Mouse (Mus musculus): ENCODE measurements around the gene Timm10. TPM values are rescaled to one million over a fixed set of nuclear protein-coding genes. Genes with fewer than 3 reads are reported as not detected.
A peak's percentile ranks its signal among the peaks of the same experiment; 100 is the strongest.

The Timm10 gene
- polyA plus RNA-seq, 1 experiment = 90.3 TPM

- 33% methylated on average over 3 of the region's 3 CpGs for WGBS
- TF ChIP-seq POLR2A (IDR thresholded peaks at IDR 0.05; ENCODE audit: low read depth, low read length) = no peak
- no peak for TF ChIP-seq CTCF (conservative IDR thresholded peaks at IDR 0.05; ENCODE audit: insufficient read depth, insufficient read length, low read depth, low read length)
- no peak for DNase-seq
- H3K36me3 ChIP-seq (ENCODE audit: control insufficient read depth, insufficient read depth, low read length) = no peaks in the 10 kb centered on the region
- no peak overlapping the region for H3K4me3 ChIP-seq (ENCODE audit: insufficient read depth, low read depth, low read length)
- H3K4me1 ChIP-seq (ENCODE audit: control insufficient read depth, insufficient read depth, low read length) = no peaks in the 10 kb centered on the region
- no peaks in the 10 kb centered on the region for H3K27me3 ChIP-seq (replicated peaks; ENCODE audit: control insufficient read depth, insufficient read depth, low read length)
- no peak overlapping the region for H3K27ac ChIP-seq (ENCODE audit: insufficient read depth, low read depth, low read length)
Observed at GRCm38 (mm10) chr2:84819861-84820260, 6.9 kb upstream of the Timm10 start.

- H3K27ac ChIP-seq (ENCODE audit: insufficient read depth, low read depth, low read length) = no peak within 1 kb of the TSS
- peaks cover 2% of the 10 kb centered on the region; the same call in 1 of the 2 replicates for H3K4me1 ChIP-seq (ENCODE audit: control insufficient read depth, insufficient read depth, low read length)
- WGBS = 38% methylated on average over 13 of the region's 13 CpGs
- TF ChIP-seq POLR2A (IDR thresholded peaks at IDR 0.05; ENCODE audit: low read depth, low read length) = no peak
- no peak for TF ChIP-seq CTCF (conservative IDR thresholded peaks at IDR 0.05; ENCODE audit: insufficient read depth, insufficient read length, low read depth, low read length)
- H3K4me3 ChIP-seq (ENCODE audit: insufficient read depth, low read depth, low read length) = no peak within 1 kb of the TSS
- H3K27me3 ChIP-seq (replicated peaks; ENCODE audit: control insufficient read depth, insufficient read depth, low read length) = no peaks in the 10 kb centered on the region
- no peaks in the 10 kb centered on the region for H3K36me3 ChIP-seq (ENCODE audit: control insufficient read depth, insufficient read depth, low read length)
- no peak for DNase-seq
Observed at GRCm38 (mm10) chr2:84822552-84822951, 4.2 kb upstream of the Timm10 start, which contains the start of gene Smtnl1. Gene Smtnl1, minus strand, starts transcription at chr2:84822652.

- 19% methylated on average over 2 of the region's 2 CpGs for WGBS
- no peaks in the 10 kb centered on the region for H3K27me3 ChIP-seq (replicated peaks; ENCODE audit: control insufficient read depth, insufficient read depth, low read length)
Observed at GRCm38 (mm10) chr2:84823237-84823636, 3.6 kb upstream of the Timm10 start.

DNA sequence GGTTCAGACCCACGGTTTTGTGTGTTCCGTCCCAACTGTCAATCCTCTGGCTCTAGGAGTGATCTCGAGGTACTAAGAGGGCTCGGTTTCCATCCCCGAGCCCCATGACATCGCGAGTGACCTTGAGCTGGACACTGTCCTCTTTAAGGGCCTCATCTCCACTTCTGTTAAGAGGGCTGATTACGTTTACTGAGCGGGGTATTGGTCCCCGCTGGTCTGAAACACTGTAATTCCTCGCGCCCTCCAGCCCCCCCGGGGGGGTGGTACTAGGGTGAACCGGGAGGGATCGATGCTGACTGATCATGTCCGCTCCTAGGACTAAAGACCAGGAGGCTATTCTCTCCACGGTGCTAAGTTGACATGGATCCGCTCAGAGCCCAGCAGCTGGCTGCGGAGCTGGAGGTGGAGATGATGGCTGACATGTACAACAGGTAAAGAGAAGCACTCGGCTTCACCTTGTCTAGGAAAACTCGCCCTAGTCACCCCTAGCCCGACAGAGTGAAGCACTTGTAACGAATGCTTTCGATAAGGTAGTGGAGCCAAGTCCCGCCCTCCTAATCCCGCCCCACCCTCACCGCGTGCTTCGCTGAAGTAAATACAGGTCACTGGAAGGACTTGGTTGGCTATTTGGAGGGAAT lies 605 bp downstream of the Timm10 start:
- H3K4me3 ChIP-seq (ENCODE audit: insufficient read depth, low read depth, low read length) = peak overlapping the region; percentile 78
- H3K27ac ChIP-seq (ENCODE audit: insufficient read depth, low read depth, low read length) = peak overlapping the region; percentile 19
- H3K4me1 ChIP-seq (ENCODE audit: control insufficient read depth, insufficient read depth, low read length) = peaks cover 2% of the 10 kb centered on the region; the same call in 1 of the 2 replicates
- H3K27me3 ChIP-seq (replicated peaks; ENCODE audit: control insufficient read depth, insufficient read depth, low read length) = no peaks in the 10 kb centered on the region
- peak; percentile 51 for DNase-seq
- no peak for TF ChIP-seq CTCF (conservative IDR thresholded peaks at IDR 0.05; ENCODE audit: insufficient read depth, insufficient read length, low read depth, low read length)
- TF ChIP-seq POLR2A (IDR thresholded peaks at IDR 0.05; ENCODE audit: low read depth, low read length) = no peak
- under 1% methylated on average over 29 of the region's 29 CpGs for whole genome bisulfite sequencing
- H3K36me3 ChIP-seq (ENCODE audit: control insufficient read depth, insufficient read depth, low read length) = no peaks in the 10 kb centered on the region

More at GRCm38 (mm10) chr2:84823237-84823636, 3.6 kb upstream of the Timm10 start:
- Histone ChIP-seq H3K27ac (ENCODE audit: insufficient read depth, low read depth, low read length) (no peak overlapping the region), H3K4me3 (ENCODE audit: insufficient read depth, low read depth, low read length) (no peak overlapping the region), H3K4me1 (ENCODE audit: control insufficient read depth, insufficient read depth, low read length) (peaks cover 2% of the 10 kb centered on the region; the same call in 1 of the 2 replicates), H3K36me3 (ENCODE audit: control insufficient read depth, insufficient read depth, low read length) (no peaks in the 10 kb centered on the region)
- no peak for DNase-seq
- no peak for TF ChIP-seq POLR2A (IDR thresholded peaks at IDR 0.05; ENCODE audit: low read depth, low read length)
- no peak for TF ChIP-seq CTCF (conservative IDR thresholded peaks at IDR 0.05; ENCODE audit: insufficient read depth, insufficient read length, low read depth, low read length)

GRCm38 (mm10) chr2:84831666-84832391 lies 5.0 kb downstream of the Timm10 start:
- H3K4me3 ChIP-seq (ENCODE audit: insufficient read depth, low read depth, low read length) = no peak overlapping the region
- no peaks in the 10 kb centered on the region; the same call in 1 of the 2 replicates for H3K4me1 ChIP-seq (ENCODE audit: control insufficient read depth, insufficient read depth, low read length)
- H3K27ac ChIP-seq (ENCODE audit: insufficient read depth, low read depth, low read length) = no peak overlapping the region
- peak; percentile 90 for DNase-seq
- H3K36me3 ChIP-seq (ENCODE audit: control insufficient read depth, insufficient read depth, low read length) = no peaks in the 10 kb centered on the region
- no peaks in the 10 kb centered on the region for H3K27me3 ChIP-seq (replicated peaks; ENCODE audit: control insufficient read depth, insufficient read depth, low read length)
- no peak for TF ChIP-seq POLR2A (IDR thresholded peaks at IDR 0.05; ENCODE audit: low read depth, low read length)
- TF ChIP-seq CTCF (conservative IDR thresholded peaks at IDR 0.05; ENCODE audit: insufficient read depth, insufficient read length, low read depth, low read length) = peak; percentile 93
- WGBS = 33% methylated on average over 10 of the region's 10 CpGs

DNA sequence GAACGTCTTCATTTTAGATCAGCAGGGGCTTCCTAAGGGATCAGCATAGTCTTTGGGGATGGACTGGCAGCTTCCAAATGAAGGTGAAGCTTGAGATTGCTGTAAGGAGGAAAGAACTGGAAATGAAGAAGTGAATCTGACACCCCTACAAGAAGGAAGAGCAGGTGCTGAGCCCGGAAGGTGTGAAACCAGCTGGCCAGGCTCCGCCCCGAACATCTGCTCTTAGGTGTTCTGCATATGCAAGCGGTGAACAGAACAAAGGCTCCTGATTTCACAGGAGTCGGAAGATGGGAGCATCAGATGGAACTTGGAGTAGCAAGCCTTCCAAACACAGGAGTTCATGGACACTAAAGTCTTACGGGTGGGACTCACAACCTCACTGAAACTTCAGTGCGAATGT lies 10.3 kb downstream of the Timm10 start:
- peaks cover 10% of the 10 kb centered on the region; the same call in 1 of the 2 replicates for H3K4me1 ChIP-seq (ENCODE audit: control insufficient read depth, insufficient read depth, low read length)
- no peaks in the 10 kb centered on the region for H3K36me3 ChIP-seq (ENCODE audit: control insufficient read depth, insufficient read depth, low read length)
- WGBS = 71% methylated on average over 8 of the region's 8 CpGs
- H3K27ac ChIP-seq (ENCODE audit: insufficient read depth, low read depth, low read length) = no peak overlapping the region
- peaks cover 4% of the 10 kb centered on the region; the same call in 1 of the 2 replicates for H3K27me3 ChIP-seq (replicated peaks; ENCODE audit: control insufficient read depth, insufficient read depth, low read length)
- TF ChIP-seq CTCF (conservative IDR thresholded peaks at IDR 0.05; ENCODE audit: insufficient read depth, insufficient read length, low read depth, low read length) = no peak
- TF ChIP-seq POLR2A (IDR thresholded peaks at IDR 0.05; ENCODE audit: low read depth, low read length) = no peak
- no peak for DNase-seq
- no peak overlapping the region for H3K4me3 ChIP-seq (ENCODE audit: insufficient read depth, low read depth, low read length)

Data from kidney, adult 2 months (tissue).